Mouse (Mus musculus) hindbrain, postnatal 0 days (tissue): ENCODE data around the gene Dyrk1b. TPM values are rescaled to one million over a fixed set of nuclear protein-coding genes. Genes with fewer than 3 reads are reported as not detected.
"Not testable (repeated sequence)": the region's sequence is repeated elsewhere in the genome, so short reads cannot be mapped to it uniquely, and the experiment has no call there.

Experiments used
- ATAC-seq: fragments of 200-750 bp; cut with Nextera tagmentation; 2 replicates; pipeline ENCODE4 v1.8.0; 2017; ENCODE audit warnings: mild to moderate bottlenecking, moderate TSS enrichment, moderate library complexity
- DNase-seq: peaks from one replicate; pipeline ENCODE4 v3.0.0-alpha.2; 2015; ENCODE audit warnings: low spot score
- H3K27ac ChIP-seq: fragments of 300-500 bp; sonication (generic); 2 replicates; pipeline ENCODE4 v1.5.1; 2014; ENCODE audit warnings: mild to moderate bottlenecking
- H3K27me3 ChIP-seq: fragments of 300-500 bp; sonication (generic); 2 replicates; pipeline ENCODE4 v1.6.1; 2014; ENCODE audit warnings: low read length, mixed read lengths; ENCODE audit not compliant: insufficient read depth
- H3K36me3 ChIP-seq: fragments of 300-500 bp; sonication (generic); 2 replicates; pipeline ENCODE4 v1.6.1; 2014; ENCODE audit warnings: low read length, mixed read lengths; ENCODE audit not compliant: insufficient read depth
- H3K4me1 ChIP-seq: fragments of 300-500 bp; sonication (generic); 2 replicates; pipeline ENCODE4 v1.6.1; 2014; ENCODE audit warnings: antibody characterized with exemption, low read length, mixed read lengths; ENCODE audit not compliant: insufficient read depth
- H3K4me2 ChIP-seq: fragments of 300-500 bp; sonication (generic); 2 replicates; pipeline ENCODE4 v1.6.1; 2014; ENCODE audit warnings: low read depth, mild to moderate bottlenecking, low read length, moderate library complexity, mixed read lengths
- H3K4me3 ChIP-seq: fragments of 300-500 bp; sonication (generic); 2 replicates; pipeline ENCODE4 v1.5.1; 2014; ENCODE audit warnings: low read length
- H3K9ac ChIP-seq: fragments of 300-500 bp; sonication (generic); replicated peaks from 2 replicates; pipeline ENCODE4 v1.6.1; 2014; ENCODE audit warnings: mild to moderate bottlenecking, low read length, moderate library complexity, mixed read lengths
- H3K9me3 ChIP-seq: fragments of 300-500 bp; sonication (generic); 2 replicates; pipeline ENCODE4 v1.6.1; 2016; ENCODE audit warnings: low read length, mixed read lengths
- CTCF ChIP-seq: IDR thresholded peaks from 2 replicates; pipeline ENCODE4 v1.5.1; 2016; ENCODE audit warnings: antibody characterized with exemption, control low read depth, low read depth
- WGBS: fragments of 180-500 bp; shearing (Covaris S2); extraction: QIAGEN DNeasy Blood & Tissue Kit; methylation state at CpG from one replicate; pipeline ENCODE4 v1.1.7; 2014; 5-methylcytosine and 5-hydroxymethylcytosine counted together
- polyA plus RNA-seq: library from polyadenylated mRNA; unstranded; fragments of >200 nt; fragmentation: Nextera tagmentation; extraction: Ambion mirVana; gene quantifications from 2 replicates; pipeline ENCODE4 v1.2.1, GENCODE M21; 2015
- total RNA-seq: library from RNA; depleted of rRNA; stranded (reverse); fragments of >200 nt; gene quantifications from 2 replicates; pipeline ENCODE4 v1.2.3, GENCODE M21; 2014

The Dyrk1b gene
- total and polyA plus RNA-seq, 2 experiments from 2014 or later, result 7.8 to 36.7 TPM

DNA sequence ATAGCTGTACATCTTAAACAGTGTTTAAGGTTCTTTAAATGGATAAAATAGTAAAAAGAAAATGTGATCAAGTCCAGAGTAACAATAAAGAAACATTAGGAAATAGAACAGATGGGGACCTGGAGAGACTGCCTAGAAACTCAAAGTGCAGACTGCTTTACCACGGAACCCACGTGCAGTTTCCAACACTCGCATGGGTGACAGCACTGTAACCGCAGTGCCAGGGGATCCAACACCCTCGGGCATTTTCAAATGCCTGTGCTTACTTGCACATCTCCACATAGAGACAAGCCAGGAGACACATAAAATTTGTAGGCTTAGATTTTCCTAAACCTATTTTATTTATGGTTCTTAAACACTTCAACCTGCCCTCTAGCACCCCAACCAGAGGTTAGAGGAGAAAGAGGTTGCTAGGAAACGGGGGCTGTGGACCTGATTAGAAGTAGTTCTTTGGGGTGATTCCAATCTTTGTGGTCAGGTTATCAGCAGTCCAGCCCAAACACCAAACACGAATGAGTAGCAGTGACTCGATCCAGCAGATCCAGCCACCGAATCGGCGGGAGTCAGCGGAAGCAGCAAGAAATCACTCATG lies 29.2 kb downstream of the Dyrk1b start:
- Histone ChIP-seq H3K27ac (no peak overlapping the region), H3K4me1 (no peaks in the 10 kb centered on the region), H3K4me2 (peak overlapping the region; percentile 52), H3K27me3 (no peaks in the 10 kb centered on the region), H3K4me3 (peak overlapping the region; percentile 27), H3K9ac (0 out of 2 replicates have a peak overlapping the region, but pooled peaks have one; percentile 25), H3K9me3 (no peaks in the 10 kb centered on the region), H3K36me3 (no peaks in the 10 kb centered on the region)
- no peak for ATAC-seq
- whole genome bisulfite sequencing, result 47% methylated on average over 12 of the region's 12 CpGs
- DNase-seq, result no peak
- no peak for TF ChIP-seq CTCF

DNA sequence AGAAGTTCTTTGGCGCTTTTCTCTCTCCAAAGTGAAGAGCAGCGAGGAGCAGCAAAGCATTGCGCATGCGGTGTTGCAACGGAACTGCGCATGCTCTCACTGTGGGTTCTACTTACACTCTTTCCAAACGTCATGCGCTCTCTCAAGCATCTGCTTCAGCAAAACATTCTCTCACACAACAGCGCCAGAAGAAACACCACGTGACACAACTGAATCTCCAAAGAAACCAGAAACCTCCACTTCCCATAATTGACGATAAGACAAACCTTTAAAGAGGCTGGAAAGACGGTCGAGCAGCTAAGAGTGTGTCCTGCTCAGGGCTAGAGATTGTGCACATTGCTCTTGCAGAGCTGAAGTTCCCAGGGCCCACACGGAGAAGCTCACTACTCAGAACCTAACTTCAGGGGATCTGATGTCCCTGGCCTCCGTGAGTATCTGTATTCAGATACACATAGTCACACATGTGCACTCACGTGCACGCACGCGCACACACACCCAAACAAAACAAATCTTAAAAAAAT lies 29.8 kb downstream of the Dyrk1b start:
- DNase-seq (peak; percentile 84), ATAC-seq (peak; percentile 75)
- Histone ChIP-seq H3K27me3 (no peaks in the 10 kb centered on the region), H3K4me2 (peak overlapping the region; percentile 52), H3K36me3 (no peaks in the 10 kb centered on the region), H3K4me3 (peak overlapping the region; percentile 27), H3K4me1 (no peaks in the 10 kb centered on the region), H3K9ac (0 out of 2 replicates have a peak overlapping the region, but pooled peaks have one; percentile 25), H3K9me3 (no peaks in the 10 kb centered on the region), H3K27ac (no peak overlapping the region)
- 62% methylated on average over 19 of the region's 19 CpGs for WGBS
- no peak for TF ChIP-seq CTCF

DNA sequence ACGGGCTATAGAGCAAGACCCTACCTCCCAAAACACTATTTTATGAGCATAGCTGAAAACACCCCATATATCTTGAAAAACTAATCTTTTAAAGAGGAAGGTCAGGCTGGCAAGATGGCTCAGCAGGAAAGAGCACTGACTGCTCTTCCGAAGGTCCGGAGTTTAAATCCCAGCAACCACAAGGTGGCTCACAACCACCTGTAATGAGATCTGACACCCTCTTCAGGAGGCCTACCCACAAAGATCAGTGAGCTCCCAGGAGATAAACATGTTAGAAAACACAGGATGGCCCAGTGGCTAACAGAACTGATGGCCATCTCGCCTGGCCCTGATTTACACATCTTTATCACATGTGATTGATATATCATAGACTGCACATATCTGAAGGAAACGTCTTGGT lies 31.5 kb downstream of the Dyrk1b start:
- DNase-seq (no peak), ATAC-seq (no peak)
- Histone ChIP-seq H3K27me3 (no peaks in the 10 kb centered on the region), H3K27ac (no peak overlapping the region), H3K4me3 (no peak overlapping the region), H3K36me3 (no peaks in the 10 kb centered on the region), H3K4me2 (no peak overlapping the region), H3K9me3 (no peaks in the 10 kb centered on the region), H3K4me1 (no peaks in the 10 kb centered on the region), H3K9ac (no peak overlapping the region)
- WGBS, result 45% methylated on average over 5 of the region's 5 CpGs
- TF ChIP-seq CTCF, result no peak; the same call in 1 of the 2 replicates

DNA sequence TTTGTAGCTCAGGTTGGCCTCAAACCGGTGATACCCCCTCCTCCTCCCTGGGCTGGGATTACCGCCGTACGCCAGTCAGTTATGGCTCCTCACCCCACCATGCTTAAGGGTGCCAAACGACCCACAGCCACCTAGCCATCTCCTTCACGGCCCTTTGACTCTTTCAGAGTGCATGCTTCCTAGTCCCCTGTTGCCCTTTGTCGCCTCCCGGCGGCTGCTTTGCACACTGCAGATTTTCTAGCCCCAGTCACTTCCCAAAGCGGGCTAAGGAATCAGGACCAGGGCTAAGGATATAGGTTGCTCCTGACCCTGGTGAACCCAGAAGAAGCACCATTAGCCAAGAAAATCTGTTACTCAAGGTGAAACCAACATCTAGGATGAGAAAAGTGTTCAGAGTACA lies 34.9 kb downstream of the Dyrk1b start:
- ATAC-seq (no peak), DNase-seq (no peak)
- Histone ChIP-seq H3K9ac (no peak overlapping the region), H3K4me3 (no peak overlapping the region), H3K27ac (no peak overlapping the region), H3K9me3 (no peaks in the 10 kb centered on the region), H3K4me1 (no peaks in the 10 kb centered on the region), H3K4me2 (no peak overlapping the region), H3K27me3 (no peaks in the 10 kb centered on the region), H3K36me3 (no peaks in the 10 kb centered on the region)
- WGBS, result 28% methylated on average over 10 of the region's 10 CpGs
- peak; percentile 75 for TF ChIP-seq CTCF

DNA sequence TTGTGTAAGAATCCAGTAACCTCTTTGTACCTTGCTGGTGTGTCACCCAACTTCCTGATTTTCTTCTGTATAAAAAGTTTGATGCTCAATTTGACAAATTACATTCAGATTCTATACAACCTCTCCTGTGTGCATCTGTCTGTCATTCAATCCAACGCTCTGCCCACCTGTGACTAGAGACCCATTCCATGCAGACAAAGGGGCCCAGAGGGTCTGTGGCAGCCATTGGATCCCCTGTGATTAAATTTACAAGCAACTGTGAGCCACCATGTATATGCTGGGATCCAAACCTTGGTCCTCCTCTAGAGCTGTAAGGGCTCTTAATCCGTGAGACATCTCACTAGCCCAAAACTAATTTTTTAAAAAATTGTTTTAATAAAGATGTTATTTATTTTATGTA lies 36.7 kb downstream of the Dyrk1b start:
- H3K4me2 ChIP-seq, H3K4me3 ChIP-seq, H3K27ac ChIP-seq, DNase-seq, H3K9ac ChIP-seq, H3K27me3 ChIP-seq, H3K4me1 ChIP-seq, ATAC-seq, H3K9me3 ChIP-seq, H3K36me3 ChIP-seq: not testable (repeated sequence)
- 87% methylated on average over 2 of the region's 2 CpGs for WGBS

DNA sequence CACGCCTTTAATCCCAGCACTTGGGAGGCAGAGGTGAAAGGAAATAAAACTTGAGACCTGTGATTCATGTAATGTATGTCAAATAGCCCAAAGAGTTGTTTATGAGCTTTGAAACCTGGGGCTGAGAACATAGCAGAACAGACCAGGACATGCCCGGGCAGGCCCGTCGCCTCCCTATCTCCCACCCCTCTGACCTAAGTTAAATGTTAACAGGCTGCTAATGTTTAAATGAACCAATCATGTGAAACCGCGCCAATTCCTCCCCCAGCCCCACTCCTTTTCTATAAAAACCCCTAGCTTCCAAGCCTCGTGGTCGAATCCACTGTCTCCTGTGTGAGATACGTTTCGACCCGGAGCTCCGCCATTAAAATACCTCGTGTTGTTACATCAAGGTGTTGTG lies 38.5 kb downstream of the Dyrk1b start:
- H3K4me1 ChIP-seq, DNase-seq, H3K4me3 ChIP-seq, H3K36me3 ChIP-seq, H3K27me3 ChIP-seq, ATAC-seq, H3K9me3 ChIP-seq, H3K27ac ChIP-seq, H3K4me2 ChIP-seq, H3K9ac ChIP-seq: not testable (repeated sequence)
- WGBS, result 92% methylated on average over 10 of the region's 13 CpGs

DNA sequence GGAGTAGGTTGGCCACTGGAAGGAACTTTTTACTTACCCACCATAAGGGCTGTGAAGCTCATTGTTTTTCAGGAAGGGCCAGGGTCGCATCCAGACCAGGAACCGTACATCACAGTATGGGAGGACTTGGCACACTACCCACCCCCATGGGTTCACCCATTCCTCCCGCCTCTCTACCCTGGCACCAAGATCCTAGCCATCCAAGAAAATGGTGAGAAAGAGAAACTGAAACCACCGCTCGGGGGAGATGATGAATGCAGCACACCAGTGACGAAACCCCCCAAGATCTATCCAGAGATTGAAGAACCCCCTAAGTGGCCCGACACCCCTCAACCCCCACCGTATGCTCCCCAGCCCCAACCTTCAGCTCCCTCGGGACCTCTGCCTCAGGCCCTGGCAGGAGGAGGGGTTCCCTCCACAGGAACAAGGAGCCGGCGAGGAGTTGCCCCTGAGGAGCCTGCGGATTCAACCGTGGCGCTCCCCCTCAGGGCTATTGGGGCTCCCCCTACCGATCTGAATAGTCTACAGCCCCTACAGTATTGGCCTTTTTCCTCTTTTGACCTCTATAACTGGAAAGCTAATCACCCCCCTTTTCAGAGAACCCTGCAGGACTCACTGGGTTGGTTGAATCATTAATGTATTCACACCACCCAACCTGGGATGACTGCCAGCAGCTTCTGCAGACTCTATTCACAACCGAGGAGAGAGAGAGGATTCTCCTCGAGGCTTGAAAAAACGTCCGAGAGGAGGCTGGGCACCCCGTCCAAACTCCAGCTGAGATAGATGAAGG lies 39.9 kb downstream of the Dyrk1b start:
- DNase-seq, result peak; percentile 82
- 60% methylated on average over 20 of the region's 20 CpGs for WGBS
- not testable (repeated sequence) for H3K27me3 ChIP-seq, H3K36me3 ChIP-seq, H3K9me3 ChIP-seq, H3K4me1 ChIP-seq, ATAC-seq, H3K9ac ChIP-seq, H3K27ac ChIP-seq, H3K4me3 ChIP-seq
- peak overlapping the region; percentile 27; the same call in 1 of the 2 replicates for H3K4me2 ChIP-seq
- 0 out of 2 replicates have a peak, but pooled peaks have one; percentile 6 for TF ChIP-seq CTCF

DNA sequence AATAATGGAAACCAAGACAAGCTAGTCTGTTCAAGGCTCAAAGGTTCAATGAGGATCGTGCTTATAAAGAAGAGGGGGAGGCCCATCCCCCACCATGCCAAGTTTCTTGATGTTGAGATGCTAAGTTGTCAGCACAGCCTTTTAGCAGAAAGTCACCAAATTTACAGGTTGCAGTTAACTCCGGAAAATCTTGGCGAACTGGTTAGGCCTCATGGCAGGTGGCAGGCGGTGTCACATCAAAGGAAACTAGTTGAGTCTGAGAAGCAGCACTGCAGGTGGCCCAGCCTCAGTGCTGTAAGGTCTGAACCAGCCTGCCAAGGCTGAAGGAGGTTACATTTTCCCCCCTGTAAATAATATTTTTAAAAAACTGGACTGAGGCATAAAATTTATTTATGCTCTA lies 47.6 kb downstream of the Dyrk1b start:
- not testable (repeated sequence) for H3K4me3 ChIP-seq, H3K9ac ChIP-seq, H3K27me3 ChIP-seq, H3K9me3 ChIP-seq, H3K4me2 ChIP-seq, H3K4me1 ChIP-seq, H3K27ac ChIP-seq, DNase-seq, H3K36me3 ChIP-seq, ATAC-seq
- 87% methylated on average over 4 of the region's 4 CpGs for WGBS

DNA sequence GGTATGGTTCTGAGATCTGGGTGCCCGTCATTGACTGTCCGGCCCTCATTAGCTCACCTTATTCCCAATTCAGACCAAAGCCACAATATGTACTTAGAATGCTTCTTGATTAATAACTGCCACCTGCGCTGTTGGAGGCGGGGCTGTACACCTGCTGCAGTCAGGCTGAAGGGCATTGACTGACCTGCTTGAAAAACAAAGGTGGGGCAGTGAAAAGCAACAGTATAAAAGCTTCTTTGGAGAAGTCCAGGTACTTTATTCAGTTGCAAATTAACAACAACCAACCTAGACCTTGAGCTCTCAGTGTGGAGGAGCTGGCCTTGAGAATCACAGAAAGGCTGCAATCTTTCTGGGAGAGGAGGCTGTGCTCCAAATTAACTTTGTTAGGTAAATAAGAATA lies 48.2 kb downstream of the Dyrk1b start:
- not testable (repeated sequence) for H3K9me3 ChIP-seq, H3K27ac ChIP-seq, ATAC-seq, H3K4me3 ChIP-seq, H3K4me1 ChIP-seq, H3K27me3 ChIP-seq, H3K4me2 ChIP-seq, H3K36me3 ChIP-seq, DNase-seq, H3K9ac ChIP-seq
- WGBS, result 95% methylated on average over 4 of the region's 4 CpGs
